Mouse (Mus musculus) layer of hippocampus, postnatal 36 days (tissue): Measurements from ENCODE around the gene Ccdc34. TPM values are rescaled to one million over a fixed set of nuclear protein-coding genes. Genes with fewer than 3 reads are reported as not detected.
A peak's percentile ranks its signal among the peaks of the same experiment; 100 is the strongest.

ENCODE experiments used
- DNase-seq, 2 experiments: peaks; one replicate each; pipeline ENCODE4 v3.0.0; 2022
- total RNA-seq, 2 experiments: library from RNA; stranded (reverse); gene quantifications; 2 replicates each; pipeline ENCODE4 v1.2.3; 2021

The Ccdc34 gene
- total RNA-seq, 2 experiments from 2014 or later = 17.3 to 20.1 TPM

- no peak for DNase-seq
These were observed 162.7 kb downstream of the Ccdc34 start for GRCm38 (mm10) chr2:110180316-110180670.

- DNase-seq = no peak
These were observed 164.0 kb downstream of the Ccdc34 start for GRCm38 (mm10) chr2:110181666-110182065.

- no peak for DNase-seq
These were observed 164.6 kb downstream of the Ccdc34 start for GRCm38 (mm10) chr2:110182248-110182647.

GRCm38 (mm10) chr2:110182795-110183486 is 165.3 kb downstream of the Ccdc34 start:
- DNase-seq = no peak

- DNase-seq = no peak
These were observed 166.5 kb downstream of the Ccdc34 start for GRCm38 (mm10) chr2:110184071-110184470.

- DNase-seq = no peak
These were observed 168.9 kb downstream of the Ccdc34 start for GRCm38 (mm10) chr2:110186427-110186980.

- DNase-seq = no peak
These were observed 171.2 kb downstream of the Ccdc34 start for GRCm38 (mm10) chr2:110188696-110189397.

GRCm38 (mm10) chr2:110190416-110190815 is 172.8 kb downstream of the Ccdc34 start:
- DNase-seq = no peak

GRCm38 (mm10) chr2:110191186-110191690 is 173.6 kb downstream of the Ccdc34 start:
- DNase-seq = no peak

GRCm38 (mm10) chr2:110191965-110192701 is 174.5 kb downstream of the Ccdc34 start:
- peak in 1 of 2 experiments; percentile 14 for DNase-seq

GRCm38 (mm10) chr2:110192702-110193312 is 175.2 kb downstream of the Ccdc34 start:
- no peak for DNase-seq

- no peak for DNase-seq
These were observed 178.9 kb downstream of the Ccdc34 start for GRCm38 (mm10) chr2:110196551-110196950.

GRCm38 (mm10) chr2:110199648-110200047 is 182.0 kb downstream of the Ccdc34 start:
- no peak for DNase-seq

- DNase-seq = no peak
These were observed 184.2 kb downstream of the Ccdc34 start for GRCm38 (mm10) chr2:110201770-110202169.

- DNase-seq = no peak
These were observed 185.3 kb downstream of the Ccdc34 start for GRCm38 (mm10) chr2:110202716-110203497.

GRCm38 (mm10) chr2:110204169-110204568 is 186.6 kb downstream of the Ccdc34 start:
- no peak for DNase-seq

- DNase-seq = peak; percentile 58 to 62
These were observed 187.2 kb downstream of the Ccdc34 start for GRCm38 (mm10) chr2:110204705-110205318.

- peak; percentile 31 to 41 for DNase-seq
These were observed 193.2 kb downstream of the Ccdc34 start for GRCm38 (mm10) chr2:110210508-110211496.

GRCm38 (mm10) chr2:110214278-110214677 is 196.7 kb downstream of the Ccdc34 start:
- DNase-seq = no peak
